ENCODE assay signal across 8 mouse cellular contexts in genomic region chr7:92874761-92875408, GRCm38 (mm10). TPM values are rescaled to one million over a fixed set of nuclear protein-coding genes. Genes with fewer than 3 reads are reported as not detected.
A peak's percentile ranks its signal among the peaks of the same experiment; 100 is the strongest.
DNase-seq lines count a peak whose midpoint lies in the region; ATAC-seq and TF ChIP-seq lines count a peak whose summit lies in the region.

No protein-coding gene starts in this region.

- CTCF ChIA-PET in Patski (lab: Charles Lee): interaction anchor here (0.6 to 1.6 kb wide), 6 partner anchors 19 to 773 kb away, joined by 3 to 8 read pairs (median 4); no protein-coding TSS in a partner anchor

- H3K4me3 ChIP-seq in hindbrain, embryonic 14.5 days (replicated peaks; ENCODE audit: low read length): peak overlapping the region; percentile 66

- in situ Hi-C loops in Patski (cut with MboI; ENCODE audit: low pct_unique_long_range_greater_than_20kb): loop anchor here (25.0 kb wide), 1 partner anchor 538 kb away; no protein-coding TSS in a partner anchor

- peak overlapping the region; percentile 86 for H3K9ac ChIP-seq in hindbrain, embryonic 14.5 days

- H3K27me3 ChIP-seq in Patski: no peaks in the 10 kb centered on the region
- H3K27me3 ChIP-seq in hindbrain, embryonic 14.5 days (ENCODE audit: control insufficient read depth, insufficient read depth, low read length): no peaks in the 10 kb centered on the region

- H3K4me1 ChIP-seq in hindbrain, embryonic 14.5 days (replicated peaks; ENCODE audit: control insufficient read depth, insufficient read depth, low read length): peaks cover 19% of the 10 kb centered on the region

- H3K9me3 ChIP-seq in hindbrain, embryonic 14.5 days (ENCODE audit: control insufficient read depth, low read length): no peaks in the 10 kb centered on the region

- peak overlapping the region; percentile 65 for H3K4me2 ChIP-seq in hindbrain, embryonic 14.5 days (replicated peaks)

- POLR2A ChIA-PET in Patski (lab: Charles Lee): no interaction called here

- peak overlapping the region; percentile 98 for H3K27ac ChIP-seq in hindbrain, embryonic 14.5 days

- no peak for TF ChIP-seq CTCF in Patski (IDR thresholded peaks at IDR 0.05)

- WGBS in hindbrain, embryonic 14.5 days: 1% methylated on average over 28 of the region's 29 CpGs

- H3K36me3 ChIP-seq in hindbrain, embryonic 14.5 days (replicated peaks; ENCODE audit: control insufficient read depth, insufficient read depth): no peaks in the 10 kb centered on the region

- peak; percentile 95 for ATAC-seq in Patski
- peak; percentile 89 for ATAC-seq in hindbrain, embryonic 14.5 days (ENCODE audit: low FRiP score)

- peak; percentile 34 for DNase-seq in Patski (ENCODE audit: low read depth, low spot score)
- peak; percentile 89 to 91 for DNase-seq in cerebellum, postnatal 14 days
- peak; percentile 76 to 84 for DNase-seq in frontal cortex, postnatal 14 days (ENCODE audit: low spot score in 2 of 2)
- DNase-seq in hindbrain, embryonic 14.5 days (ENCODE audit: low spot score): peak; percentile 81
- DNase-seq in layer of hippocampus, postnatal 36 days: peak; percentile 87 to 88
- peak; percentile 96 for DNase-seq in lung, postnatal 36 days
- DNase-seq in retina, postnatal 1 day: peak; percentile 93
- DNase-seq in urinary bladder, adult 18-20 months (ENCODE audit: low spot score in 2 of 2): peak; percentile 83 to 90

RNA-seq across cellular contexts. Expression of gene Prcp, which starts 0.6 kb away (rescaled TPM):
- polyA plus RNA-seq in Patski (2021): 8.8 TPM
- polyA plus RNA-seq in hindbrain, embryonic 14.5 days (2014; fragmentation: Nextera tagmentation; extraction: Ambion mirVana): 20.3 and 21.1 TPM in 2 replicates
- 1 to 10 TPM; 7.5 to 8.2 TPM for total RNA-seq in layer of hippocampus, postnatal 36 days (2021)

RNA-seq across cellular contexts. Expression of gene Ddias, which starts 0.8 kb away (rescaled TPM):
- 6.5 TPM for polyA plus RNA-seq in Patski (2021)
- polyA plus RNA-seq in hindbrain, embryonic 14.5 days (2014; fragmentation: Nextera tagmentation; extraction: Ambion mirVana): 4.8 and 5.0 TPM in 2 replicates
- under 1 TPM; 0.42 to 0.78 TPM for total RNA-seq in layer of hippocampus, postnatal 36 days (2021)

Comparison
In these comparisons a context has a peak if more than half of its experiments do, and no peak if none do; other contexts are left out.
1. Peak in every context shown above with its lines: DNase-seq, ATAC-seq, H3K4me3 ChIP-seq and H3K27ac ChIP-seq.
2. DNase-seq: peak in every context shown above with its lines; median percentile 96 in lung, postnatal 36 days; 93 in retina, postnatal 1 day; 90 in cerebellum, postnatal 14 days; 88 in layer of hippocampus, postnatal 36 days; 86 in urinary bladder, adult 18-20 months; 81 in hindbrain, embryonic 14.5 days; 80 in frontal cortex, postnatal 14 days; 34 in Patski.